In the genomic region with DNA sequence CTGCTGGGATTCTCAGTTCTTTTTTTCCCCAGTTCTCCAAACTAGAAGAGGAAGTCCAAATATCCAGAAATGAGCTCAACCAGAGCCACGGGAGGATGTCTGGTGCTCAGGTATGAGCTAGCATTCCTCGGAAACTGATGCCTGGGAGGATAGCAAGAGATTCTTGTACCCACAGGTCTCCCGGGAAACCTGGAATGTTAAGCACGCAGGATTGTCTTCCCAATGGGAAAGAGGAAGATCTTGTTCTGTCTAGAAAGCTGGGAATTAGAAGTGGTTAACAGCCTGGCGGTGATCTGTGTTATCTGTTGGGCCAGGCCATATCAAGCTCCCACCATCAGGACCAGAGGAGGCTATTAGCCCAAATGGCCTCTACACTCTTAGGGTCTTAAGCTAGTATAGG, we compare ENCODE assay signal across 25 mouse cellular contexts. TPM values are rescaled to one million over a fixed set of nuclear protein-coding genes. Genes with fewer than 3 reads are reported as not detected.
DNase-seq lines count a peak whose midpoint lies in the region; ATAC-seq lines count a peak whose summit lies in the region.
"Had no signal": no experiment of that assay in that cellular context is flagged by ENCODE, and none has a peak within 500 bp of the region (broad histone marks: within the 10 kb centered on the region; RNA-seq: fewer than 3 reads in every experiment).

No protein-coding gene starts in this region.

- no peaks in the 10 kb centered on the region for H3K36me3 ChIP-seq in heart, embryonic 10.5 days
- H3K36me3 ChIP-seq: embryonic facial prominence, embryonic 10.5 days; embryonic facial prominence, embryonic 12.5 days; forebrain, embryonic 15.5 days had no signal

- ATAC-seq in megakaryocyte, adult 5-6 weeks (ENCODE audit: poor library complexity, severe bottlenecking) = no peak
- ATAC-seq: CD4-positive, CD25-positive, alpha-beta regulatory T cell, adult 4 months; forebrain, embryonic 13.5 days; forebrain, embryonic 15.5 days; forebrain, postnatal 0 days had no signal

- intact Hi-C loops in heart, postnatal 36 days (cut with DNase I) = no loop called here
- intact Hi-C loops in gastrocnemius, postnatal 36 days (cut with DNase I) = no loop called here

- no peaks in the 10 kb centered on the region for H3K4me1 ChIP-seq in heart, embryonic 10.5 days
- H3K4me1 ChIP-seq: embryonic facial prominence, embryonic 12.5 days had no signal

- 0 out of 2 replicates have a peak, but pooled peaks cover 6% of the 10 kb centered on the region for H3K9me3 ChIP-seq in heart, embryonic 10.5 days
- H3K9me3 ChIP-seq: forebrain, embryonic 15.5 days had no signal

- H3K27me3 ChIP-seq in heart, embryonic 10.5 days (ENCODE audit: insufficient read depth, poor library complexity, severe bottlenecking) = no peaks in the 10 kb centered on the region
- H3K27me3 ChIP-seq: CH12.LX; embryonic facial prominence, embryonic 12.5 days; forebrain, embryonic 13.5 days; forebrain, embryonic 15.5 days had no signal

- peak; percentile 32 for DNase-seq in embryo, embryonic 10 days (ENCODE audit: low spot score)
- DNase-seq in embryo, embryonic 11 days = no peak
- peak; percentile 54 for DNase-seq in heart, embryonic 10.5 days (ENCODE audit: low spot score)
- DNase-seq in heart, postnatal 36 days = no peak
- DNase-seq in ES-CJ7 (ENCODE audit: low read depth, low spot score) (peak; percentile 35), ZHBTc4 (ENCODE audit: low read depth, low spot score) (peak; percentile 68)
- DNase-seq in gastrocnemius, postnatal 36 days = no peak
- DNase-seq: adrenal gland, adult 2 months; adrenal gland, postnatal 10 days; adrenal gland, postnatal 25 days; B cell, adult 2 months; cerebellum, adult 11 months; cerebellum, adult 18-20 months; cerebellum, adult 8-10 months; cerebellum, adult 9-11 months; cerebellum, postnatal 25 days; forebrain, postnatal 0 days had no signal

- H3K4me3 ChIP-seq in heart, embryonic 10.5 days = no peak overlapping the region
- H3K4me3 ChIP-seq: embryonic facial prominence, embryonic 10.5 days; embryonic facial prominence, embryonic 12.5 days; forebrain, embryonic 13.5 days; forebrain, embryonic 15.5 days had no signal

- H3K27ac ChIP-seq in heart, embryonic 10.5 days = no peak overlapping the region
- H3K27ac ChIP-seq: embryonic facial prominence, embryonic 10.5 days; embryonic facial prominence, embryonic 12.5 days; forebrain, embryonic 13.5 days; forebrain, embryonic 15.5 days had no signal

- 26% methylated on average over 5 of the region's 5 CpGs for WGBS in heart, embryonic 10.5 days

RNA-seq across cellular contexts. Expression of gene 2510009E07Rik, which starts 10.2 kb away (rescaled TPM):
- polyA plus RNA-seq in heart, embryonic 10.5 days (2016; fragmentation: Nextera tagmentation; extraction: Ambion mirVana) = 14.5 and 19.7 TPM in 2 replicates
- 10 to 100 TPM; 22.9 to 23.8 TPM for total RNA-seq in heart, postnatal 36 days (2021)
- total RNA-seq in gastrocnemius, postnatal 36 days (2021) = 10 to 100 TPM; 21.3 to 21.6 TPM
- total RNA-seq in megakaryocyte, adult 5-6 weeks (2015) = 0.41 and 0.60 TPM in 2 replicates
- 1.3 and 3.2 TPM in 2 replicates for total RNA-seq in megakaryocyte, adult 5-6 weeks (2017)
- total RNA-seq: CH12.LX, MEL had no signal

Comparison
In these comparisons a context has a peak if more than half of its experiments do, and no peak if none do; other contexts are left out.
1. DNase-seq: peak in embryo, embryonic 10 days (single experiment), heart, embryonic 10.5 days (single experiment), ES-CJ7 (single experiment) and ZHBTc4 (single experiment); none in embryo, embryonic 11 days (single experiment), heart, postnatal 36 days (0 of 2) and gastrocnemius, postnatal 36 days (0 of 2).
2. RNA of gene 2510009E07Rik, which starts 10.2 kb away (total RNA-seq): 22.9 to 23.8 TPM in heart, postnatal 36 days and 21.3 to 21.6 TPM in gastrocnemius, postnatal 36 days; 0.41 to 3.2 TPM in megakaryocyte, adult 5-6 weeks; every median in the first group is over 4 times any median in the second.